Mouse (Mus musculus) cerebellum, adult 11-12 months (tissue): ENCODE results near the gene Grk4.

Source experiments
- DNase-seq: peaks from one replicate; pipeline ENCODE4 v3.0.0; 2022

Gene Grk4

GRCm38 (mm10) chr5:34659686-34660590 is at the start of gene Grk4, which contains the start of gene Nop14:
Gene Grk4, plus strand, starts transcription at chr5:34660379.
Gene Nop14, minus strand, starts transcription at chr5:34660148.
- DNase-seq = peak; percentile 99

GRCm38 (mm10) chr5:34632996-34633395 is 27.2 kb upstream of the Grk4 start:
- DNase-seq = no peak

GRCm38 (mm10) chr5:34633641-34634040 is 26.5 kb upstream of the Grk4 start:
- DNase-seq = no peak

GRCm38 (mm10) chr5:34634746-34635400 is 25.3 kb upstream of the Grk4 start:
- no peak for DNase-seq

GRCm38 (mm10) chr5:34635665-34636192 is 24.4 kb upstream of the Grk4 start:
- peak; percentile 58 for DNase-seq

GRCm38 (mm10) chr5:34636481-34637287 is 23.5 kb upstream of the Grk4 start, which contains the start of gene Mfsd10:
Gene Mfsd10, minus strand, starts transcription at chr5:34637212.
- DNase-seq = peak; percentile 81

- DNase-seq = no peak
Measured at GRCm38 (mm10) chr5:34637591-34638156, 22.5 kb upstream of the Grk4 start.

GRCm38 (mm10) chr5:34641991-34642390 is 18.2 kb upstream of the Grk4 start:
- no peak for DNase-seq

- no peak for DNase-seq
Measured at GRCm38 (mm10) chr5:34642932-34643331, 17.2 kb upstream of the Grk4 start.

GRCm38 (mm10) chr5:34647581-34647980 is 12.6 kb upstream of the Grk4 start:
- DNase-seq = no peak

GRCm38 (mm10) chr5:34652961-34653360 is 7.2 kb upstream of the Grk4 start:
- no peak for DNase-seq

GRCm38 (mm10) chr5:34654881-34655280 is 5.3 kb upstream of the Grk4 start:
- DNase-seq = no peak

GRCm38 (mm10) chr5:34657556-34657955 is 2.6 kb upstream of the Grk4 start:
- DNase-seq = no peak

- DNase-seq = no peak
Measured at GRCm38 (mm10) chr5:34660591-34661130, 482 bp downstream of the Grk4 start.

GRCm38 (mm10) chr5:34661909-34662308 is 1.7 kb downstream of the Grk4 start:
- DNase-seq = no peak

- no peak for DNase-seq
Measured at GRCm38 (mm10) chr5:34663231-34663630, 3.1 kb downstream of the Grk4 start.

GRCm38 (mm10) chr5:34669493-34669892 is 9.3 kb downstream of the Grk4 start:
- no peak for DNase-seq

GRCm38 (mm10) chr5:34670280-34670679 is 10.1 kb downstream of the Grk4 start:
- no peak for DNase-seq

GRCm38 (mm10) chr5:34689868-34690267 is 29.7 kb downstream of the Grk4 start:
- DNase-seq = no peak

GRCm38 (mm10) chr5:34692782-34693181 is 32.6 kb downstream of the Grk4 start:
- no peak for DNase-seq

GRCm38 (mm10) chr5:34695521-34695920 is 35.3 kb downstream of the Grk4 start:
- no peak for DNase-seq

GRCm38 (mm10) chr5:34708436-34708835 is 48.3 kb downstream of the Grk4 start:
- no peak for DNase-seq
